Mouse (Mus musculus) spleen, postnatal 14 days (tissue): ENCODE results near the gene Zfp13.
A peak's percentile ranks its signal among the peaks of the same experiment; 100 is the strongest.

Experiments used
- DNase-seq, 2 experiments: peaks; one replicate each; pipeline ENCODE4 v3.0.0; 2021 to 2022; ENCODE audit warnings: low spot score in 2 of 2

The Zfp13 gene

DNA sequence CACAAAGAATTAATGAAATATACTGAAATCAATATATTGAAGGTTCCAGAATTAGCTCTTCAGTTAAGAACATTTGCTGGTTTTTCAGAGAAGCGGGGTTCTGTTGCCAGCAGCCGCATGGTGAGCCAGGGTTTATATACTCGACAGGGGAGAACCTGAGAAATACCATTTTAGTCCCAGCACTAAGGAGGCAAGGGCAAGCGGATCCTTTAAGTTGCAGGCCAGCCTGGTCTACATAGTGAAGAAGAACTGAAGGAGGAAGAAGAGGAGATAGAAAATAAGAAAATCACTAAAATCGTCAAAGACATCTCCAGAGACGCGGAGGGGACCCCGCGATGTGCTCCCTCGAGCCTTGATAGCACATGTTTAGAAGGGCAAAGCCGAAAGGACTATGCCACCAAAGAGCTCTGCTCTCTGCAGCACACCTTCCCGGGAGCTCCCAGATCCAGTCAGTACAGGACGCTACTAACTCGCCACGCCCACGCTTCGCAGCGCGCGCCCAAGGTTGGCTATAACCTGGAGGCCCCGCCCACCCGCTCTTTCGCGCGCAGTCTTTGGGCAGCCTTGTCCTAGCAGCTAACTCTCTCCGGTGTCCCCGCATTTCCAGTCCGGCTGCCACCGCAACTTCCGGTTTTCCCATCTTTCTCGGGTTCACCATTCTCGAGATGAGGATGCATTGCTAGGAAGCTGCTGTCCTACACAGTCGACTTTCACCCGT, 6.9 kb downstream of the Zfp13 start:
- peak; percentile 80 to 83 for DNase-seq

DNA sequence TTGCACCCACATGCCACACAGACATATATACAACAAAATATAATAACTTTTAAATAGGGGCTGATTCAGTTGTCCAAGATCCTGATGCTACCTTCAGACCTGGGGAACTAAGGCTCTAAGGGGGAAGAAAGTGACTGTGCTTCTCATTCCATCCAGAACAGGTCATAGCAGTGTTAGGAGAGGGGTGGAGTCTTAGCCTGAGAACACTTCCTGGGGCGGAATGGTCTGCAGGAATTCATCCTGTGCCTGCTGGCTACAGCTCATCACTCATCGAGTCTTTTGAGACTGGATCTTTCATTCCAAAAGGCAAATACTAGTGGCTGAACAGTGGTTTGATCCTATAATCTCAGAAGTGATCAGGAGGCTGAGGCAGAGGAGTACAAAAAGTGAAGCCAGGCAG, 12.0 kb downstream of the Zfp13 start:
- DNase-seq = no peak

DNA sequence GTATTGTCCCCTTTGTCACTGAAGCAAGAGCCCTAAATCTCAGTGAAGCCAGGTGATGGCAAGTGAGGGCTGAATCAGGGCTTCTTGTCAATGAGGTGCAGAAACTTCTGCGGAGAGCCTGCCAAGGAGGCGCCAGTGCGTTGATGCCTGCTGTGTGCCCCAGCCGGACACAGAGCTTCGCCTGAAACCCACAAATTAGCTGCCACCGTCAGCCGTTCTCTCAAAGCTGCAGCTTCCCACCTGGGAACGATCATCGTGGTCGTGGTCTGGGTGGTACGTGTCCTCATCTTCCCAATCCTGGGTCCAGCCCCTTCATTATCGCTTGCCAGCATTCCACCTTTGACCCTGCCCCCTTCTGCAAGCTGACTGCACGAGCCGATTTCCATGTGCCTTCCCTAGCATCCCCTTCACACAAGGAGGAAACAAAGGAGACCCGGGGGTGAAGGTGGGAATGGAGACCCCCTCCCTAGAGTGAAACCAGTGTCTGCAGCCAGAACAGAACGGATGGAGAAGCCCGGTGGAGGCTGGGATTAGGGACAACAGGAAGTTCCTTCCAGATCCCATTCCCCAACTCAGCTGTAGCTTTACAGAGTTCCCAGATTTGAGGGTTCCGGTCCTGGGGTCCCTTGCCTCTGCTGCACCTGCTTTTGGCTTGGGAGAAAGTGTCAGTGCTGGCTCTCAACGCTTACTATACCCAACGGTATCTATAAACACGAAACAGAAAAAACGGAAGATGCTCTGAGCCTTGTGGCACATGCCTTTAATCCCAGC, 13.4 kb downstream of the Zfp13 start:
- DNase-seq = no peak

DNA sequence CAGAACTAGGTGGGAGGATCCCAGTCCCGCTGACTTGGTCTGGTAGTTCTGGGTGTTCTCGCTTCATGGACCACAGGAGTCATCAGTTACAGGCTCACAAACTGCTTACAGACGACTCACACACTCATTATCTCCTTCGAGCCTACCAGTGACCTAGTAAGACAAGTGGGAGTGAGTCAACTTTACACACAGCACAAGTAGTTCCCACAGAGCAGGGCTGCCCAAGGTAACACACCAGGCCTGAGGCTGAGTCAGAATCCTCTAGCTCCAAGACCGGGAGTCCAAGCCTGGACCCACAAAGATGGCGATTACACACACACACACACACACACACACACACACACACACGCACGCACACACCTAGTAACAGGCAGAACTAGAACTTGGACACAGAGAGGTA, 14.5 kb downstream of the Zfp13 start:
- DNase-seq = no peak

DNA sequence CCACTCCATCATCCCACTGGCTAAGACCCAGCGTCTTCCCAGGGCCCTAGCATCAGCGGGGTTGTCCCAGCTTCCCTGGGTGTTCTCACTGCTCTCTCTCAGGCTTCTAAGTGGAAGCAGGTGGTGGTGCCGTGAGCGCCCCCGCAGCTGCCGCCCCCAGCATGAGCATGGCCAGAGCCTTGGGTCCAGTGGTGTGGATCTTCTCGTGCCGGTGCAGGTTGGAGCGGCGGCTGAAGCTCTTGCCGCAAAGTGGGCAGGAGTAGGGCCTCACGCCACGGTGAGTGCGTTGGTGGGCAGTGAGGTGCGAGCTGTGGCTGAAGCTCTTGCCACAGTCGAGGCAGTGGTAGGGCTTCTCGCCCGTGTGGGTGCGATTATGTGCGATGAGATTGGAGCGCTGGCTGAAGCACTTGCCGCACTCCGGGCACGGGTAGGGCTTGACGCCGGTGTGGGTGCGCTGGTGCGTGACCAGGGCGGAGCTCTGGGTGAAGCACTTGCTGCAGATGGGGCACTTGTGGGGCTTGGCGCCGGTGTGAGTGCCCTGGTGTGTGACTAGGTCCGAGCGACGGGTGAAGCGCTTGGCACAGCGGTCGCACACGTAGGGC, 23.2 kb downstream of the Zfp13 start:
- no peak for DNase-seq

DNA sequence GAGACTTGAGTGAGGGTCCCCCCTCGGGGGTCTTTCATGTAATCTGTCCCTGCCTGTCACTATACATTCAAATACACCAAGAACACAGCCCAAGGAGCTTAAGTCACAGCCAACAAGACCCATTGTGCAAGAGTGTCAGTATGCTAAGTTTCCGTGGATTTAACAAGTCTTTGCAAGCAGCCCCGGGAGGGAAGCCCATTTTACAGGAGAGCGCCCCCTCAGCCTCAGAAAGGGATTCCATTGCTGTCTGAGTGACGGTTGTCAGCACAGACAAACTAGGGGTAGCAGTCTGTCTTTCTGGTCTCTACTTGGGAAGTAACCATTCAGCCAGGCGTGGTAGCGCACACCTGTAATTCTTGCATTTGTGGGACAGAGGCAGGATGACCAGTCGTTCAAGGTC, 25.2 kb downstream of the Zfp13 start:
- no peak for DNase-seq

DNA sequence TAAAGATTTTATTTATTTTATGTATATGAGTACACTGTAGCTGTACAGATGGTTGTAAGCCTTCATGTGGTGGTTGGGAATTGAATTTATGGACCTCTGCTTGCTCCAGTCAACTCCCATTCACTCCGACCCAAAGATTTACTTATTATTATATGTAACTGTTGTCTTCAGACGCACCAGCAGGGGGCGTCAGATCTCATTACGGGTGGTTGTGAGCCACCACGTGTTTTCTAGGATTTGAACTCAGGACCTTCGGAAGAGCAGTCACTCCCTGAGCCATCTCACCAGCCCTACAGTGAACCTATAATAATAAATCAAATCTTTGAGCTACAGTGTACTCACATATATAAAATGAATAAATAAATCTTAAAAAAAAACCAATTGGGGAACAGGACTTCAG, 27.2 kb downstream of the Zfp13 start:
- DNase-seq = no peak

DNA sequence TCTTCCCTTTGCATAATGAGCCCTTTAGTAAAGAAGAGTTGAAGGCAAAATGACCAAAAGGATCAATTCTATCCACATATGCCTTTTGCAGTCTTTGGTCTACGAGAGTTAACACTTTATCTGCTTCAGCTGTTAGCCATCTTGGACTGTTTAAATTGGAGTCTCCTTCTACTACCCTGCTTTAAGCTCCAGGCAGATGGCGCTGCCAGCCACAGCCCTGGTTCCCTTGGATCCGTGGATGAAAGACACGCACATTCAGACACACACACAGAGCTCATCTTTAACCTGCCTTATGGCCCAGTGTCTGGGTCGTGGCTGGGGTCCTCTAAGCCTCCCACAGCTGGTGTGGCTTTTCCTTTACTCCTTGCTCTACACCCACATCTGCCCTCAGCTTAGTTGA, 28.2 kb downstream of the Zfp13 start:
- no peak for DNase-seq

DNA sequence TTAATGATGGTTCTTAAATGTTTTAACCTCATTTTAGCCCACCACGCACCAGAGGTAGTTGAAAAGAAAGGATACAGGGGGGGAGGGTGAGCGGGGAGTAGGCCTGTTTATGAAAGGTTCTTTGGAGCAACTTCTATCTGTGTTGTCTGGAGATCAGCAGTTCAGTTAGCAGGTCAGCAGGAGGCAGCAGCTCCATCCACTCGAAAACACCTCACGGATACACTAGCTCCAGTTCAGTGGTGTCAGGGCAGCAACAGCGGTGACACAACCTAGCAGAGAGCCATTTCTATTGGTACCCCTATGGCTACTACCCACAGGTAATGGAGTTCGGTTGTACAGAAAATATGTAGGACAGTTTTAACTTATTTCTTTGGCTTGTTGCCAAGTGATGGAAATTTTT, 29.3 kb downstream of the Zfp13 start:
- no peak for DNase-seq

DNA sequence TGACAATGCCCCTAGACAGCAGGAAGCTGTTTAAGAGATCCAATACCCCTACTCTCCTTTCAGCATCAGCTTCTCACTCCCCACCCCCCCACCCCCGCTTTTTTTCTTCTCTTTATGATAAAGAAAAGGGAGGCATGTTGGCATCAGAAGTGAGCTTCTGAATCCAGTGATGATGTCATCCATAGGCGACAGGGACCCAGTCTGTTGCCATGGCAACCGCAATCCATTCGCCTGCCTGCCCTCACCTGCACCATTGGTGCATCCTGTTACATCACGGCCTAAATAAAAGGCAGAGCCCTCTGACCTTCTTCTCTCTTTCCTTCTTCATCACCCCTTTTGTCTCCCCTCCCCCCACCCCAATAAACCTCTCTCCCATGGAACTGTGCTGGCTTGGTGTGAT, 30.9 kb downstream of the Zfp13 start:
- no peak for DNase-seq

DNA sequence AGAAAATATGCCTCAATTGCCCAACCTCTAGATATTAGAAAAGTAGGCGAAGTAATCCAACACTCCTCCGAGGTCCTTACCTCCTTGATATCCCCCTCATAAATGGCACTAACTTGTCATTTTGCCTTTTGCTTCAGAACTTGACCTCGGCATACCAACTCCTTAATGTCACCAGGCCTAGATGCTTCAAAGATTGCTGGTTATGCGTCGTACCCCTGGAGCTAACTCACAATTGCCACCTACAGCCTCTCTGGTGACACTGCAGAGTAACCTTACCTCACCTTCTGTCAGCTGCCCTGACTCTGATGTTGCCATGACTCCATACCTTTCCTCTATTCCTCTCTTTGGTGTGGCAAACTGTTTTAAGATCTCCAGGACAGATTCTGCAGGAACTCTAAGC, 32.5 kb downstream of the Zfp13 start:
- DNase-seq = no peak

DNA sequence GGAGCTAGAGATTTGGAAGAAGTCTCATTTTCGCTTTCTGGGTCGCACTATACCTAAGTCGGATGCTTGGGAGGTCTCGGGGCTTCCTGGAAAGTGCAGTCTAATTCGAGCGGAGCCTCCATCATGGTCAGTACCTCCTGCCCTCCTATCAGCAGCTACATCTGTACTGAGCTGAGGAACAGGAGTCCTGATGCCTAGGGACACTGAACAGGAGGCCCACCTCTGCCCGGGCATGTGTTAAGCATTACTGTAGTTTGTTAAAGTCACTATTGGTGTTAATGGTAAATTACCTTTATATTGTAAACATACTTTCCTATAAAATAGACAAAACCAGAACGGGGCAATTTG, 34.9 kb downstream of the Zfp13 start:
- DNase-seq = no peak

DNA sequence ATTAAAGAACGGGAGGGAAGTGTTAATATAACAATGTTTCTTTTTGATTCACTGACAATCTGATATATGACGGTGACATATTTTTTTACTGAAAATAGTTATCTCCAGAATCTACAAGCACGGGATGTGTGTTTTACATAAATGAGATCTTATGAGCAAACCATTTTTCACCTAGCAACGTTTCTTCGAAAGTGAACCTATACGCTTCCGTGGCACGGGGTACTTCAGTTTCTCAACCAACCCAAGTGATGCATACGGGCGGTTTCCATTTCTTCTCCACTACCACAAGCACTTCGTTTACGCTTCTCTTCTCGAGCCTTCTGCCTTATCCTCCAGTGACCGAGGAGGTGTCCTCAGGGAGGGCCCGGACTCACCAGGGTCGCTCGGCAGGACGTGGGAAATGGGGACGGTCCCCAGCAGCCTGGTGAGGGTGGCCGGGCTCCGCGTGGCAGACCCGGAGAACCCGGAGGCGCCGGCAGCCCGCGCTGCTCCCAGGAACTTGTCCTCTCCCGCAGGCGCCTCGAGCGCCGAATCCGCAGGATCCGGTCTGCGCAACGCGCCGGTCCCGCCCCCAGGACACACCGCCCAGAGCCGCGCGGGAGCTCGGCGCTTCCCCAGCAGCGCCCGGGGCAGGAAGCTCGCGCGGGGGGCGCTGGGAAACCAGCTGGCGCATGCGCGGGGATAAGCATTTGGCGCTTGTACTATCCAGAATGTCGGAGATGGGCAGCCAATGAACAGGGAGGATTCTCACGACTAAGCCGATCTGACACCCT, 35.5 kb downstream of the Zfp13 start, which contains the start of gene Zfp213:
Gene Zfp213 (minus strand): TSS at position 644 of the 773 bp plus-strand sequence.
- peak; percentile 89 to 90 for DNase-seq

DNA sequence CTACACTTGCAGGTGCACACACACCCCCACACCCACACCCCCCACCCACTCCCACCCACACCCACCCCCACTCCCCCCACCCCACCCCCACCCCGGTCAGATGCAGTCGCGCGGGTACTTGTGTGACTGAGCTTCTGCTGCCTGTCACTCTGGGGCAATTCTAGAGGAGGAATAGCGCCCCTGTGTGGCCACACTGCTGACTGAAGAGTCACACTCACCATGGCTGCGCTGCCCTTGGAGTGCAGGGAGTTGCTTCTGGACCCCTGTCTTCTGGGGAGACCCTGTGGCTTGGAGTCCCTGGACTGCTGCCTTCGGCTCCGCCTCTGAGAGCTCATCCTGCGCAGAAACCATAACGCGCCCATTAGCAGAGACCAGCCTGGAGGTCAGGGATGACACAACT, 39.5 kb downstream of the Zfp13 start:
- peak in 1 of 2 experiments; percentile 45 for DNase-seq

DNA sequence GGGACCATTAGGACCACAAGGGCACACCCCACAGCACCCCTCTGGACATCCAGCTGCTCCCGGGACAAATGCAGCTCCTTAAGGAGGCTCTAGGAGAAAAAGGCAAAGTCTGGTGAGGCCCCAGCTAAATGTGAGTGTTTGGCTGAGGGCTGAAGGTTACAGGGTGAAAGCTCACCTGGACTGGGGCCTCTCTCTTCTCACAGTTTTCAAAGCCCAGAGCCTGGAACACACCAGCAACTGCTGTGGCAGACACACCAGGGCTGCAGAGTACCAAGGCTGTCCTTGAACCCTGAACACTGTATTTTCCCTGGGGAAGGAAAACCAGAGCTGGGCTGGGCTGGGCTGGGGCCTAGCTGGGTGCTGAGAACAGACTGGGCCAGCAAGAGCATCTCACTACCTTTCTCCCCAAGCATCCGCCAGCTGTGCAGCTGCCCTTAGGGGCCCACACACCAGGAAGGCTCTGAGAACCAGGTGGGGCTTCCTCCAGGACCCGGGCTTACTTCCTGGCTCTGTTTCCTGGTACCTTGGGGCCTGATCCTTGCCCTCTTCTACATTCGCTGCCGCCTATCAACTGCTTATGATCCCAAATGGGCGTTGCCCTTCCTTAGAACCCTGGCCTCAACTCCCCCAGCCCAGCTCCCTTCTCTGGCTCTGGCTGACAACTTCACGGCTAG, 43.9 kb downstream of the Zfp13 start:
- DNase-seq = no peak

DNA sequence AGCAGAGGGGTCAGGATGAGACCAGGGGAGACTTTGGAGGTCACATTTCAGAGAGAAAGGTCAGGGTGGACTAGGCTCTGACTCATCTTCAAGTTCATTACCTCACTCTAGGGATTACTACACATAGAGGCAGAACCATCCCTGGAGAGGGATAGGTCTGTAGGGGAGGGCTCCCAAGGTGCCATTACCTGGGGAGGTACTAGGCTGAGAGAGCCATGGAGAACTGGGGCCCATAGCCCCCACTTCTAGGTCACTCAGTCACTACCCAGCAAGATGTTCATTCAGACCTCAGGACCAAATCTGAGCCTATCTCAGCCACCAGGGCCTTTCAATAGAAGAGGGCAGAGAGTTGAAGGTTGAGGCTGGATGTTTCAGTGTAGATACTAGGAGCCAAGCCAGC, 45.0 kb downstream of the Zfp13 start:
- no peak for DNase-seq

DNA sequence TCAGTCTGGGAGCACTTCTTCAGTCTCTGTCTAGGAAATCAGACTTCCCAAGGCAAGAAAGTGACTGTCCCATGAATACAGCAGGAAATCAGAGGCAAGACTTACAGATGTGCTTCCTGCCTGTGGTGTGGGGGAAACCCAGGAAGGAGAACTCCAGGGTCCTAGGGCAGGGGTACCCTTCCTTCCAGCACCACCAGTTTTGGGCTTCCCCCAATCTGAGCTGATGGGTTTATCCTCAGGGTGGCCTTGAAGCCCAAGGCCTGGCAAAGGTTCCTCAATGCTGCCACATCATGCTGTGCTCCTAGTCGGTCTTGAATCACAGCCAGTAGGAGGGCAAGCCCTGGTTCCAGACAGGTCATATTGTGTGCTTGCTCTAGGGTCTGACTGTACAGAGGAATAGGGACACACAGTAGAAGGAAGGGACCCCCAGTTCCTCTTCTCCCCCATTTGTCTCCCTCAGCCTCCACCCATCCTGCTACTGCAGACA, 45.6 kb downstream of the Zfp13 start:
- DNase-seq = no peak

DNA sequence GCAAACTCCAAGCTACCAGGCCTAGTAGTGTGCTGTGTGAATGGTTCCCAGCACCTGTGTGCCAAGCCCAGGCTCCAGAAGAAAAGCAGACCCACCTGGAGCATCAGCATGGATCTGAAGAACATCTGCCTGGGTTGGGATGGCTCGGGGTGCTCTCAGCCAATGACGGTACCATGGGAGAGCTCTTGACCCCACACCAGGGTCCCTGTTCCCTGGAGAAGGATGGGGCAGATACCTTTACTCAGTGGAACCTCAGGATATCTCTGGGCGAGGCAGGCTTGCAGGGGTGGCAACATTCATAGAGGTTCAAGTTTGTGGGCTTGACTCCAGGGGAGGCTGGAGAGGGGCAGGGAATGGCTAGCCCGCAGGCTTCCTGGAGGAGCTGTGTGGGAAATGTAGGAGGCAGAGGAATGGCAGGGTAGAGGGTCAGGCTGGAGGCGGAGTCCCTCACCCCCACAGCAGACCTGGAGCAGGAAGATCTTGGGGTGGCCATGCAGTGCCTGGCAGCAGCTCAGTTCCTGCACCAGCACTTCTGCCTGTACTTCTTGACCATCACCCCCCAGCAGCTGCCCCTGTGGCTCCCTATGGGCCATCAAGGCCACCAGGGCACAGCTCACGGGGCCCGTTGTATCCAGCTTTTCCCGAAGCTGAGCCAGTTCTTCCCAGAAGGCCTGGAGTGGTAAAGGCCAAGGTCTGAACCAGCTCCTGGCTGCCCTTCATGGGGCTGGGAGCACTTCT, 46.2 kb downstream of the Zfp13 start:
- DNase-seq = no peak

DNA sequence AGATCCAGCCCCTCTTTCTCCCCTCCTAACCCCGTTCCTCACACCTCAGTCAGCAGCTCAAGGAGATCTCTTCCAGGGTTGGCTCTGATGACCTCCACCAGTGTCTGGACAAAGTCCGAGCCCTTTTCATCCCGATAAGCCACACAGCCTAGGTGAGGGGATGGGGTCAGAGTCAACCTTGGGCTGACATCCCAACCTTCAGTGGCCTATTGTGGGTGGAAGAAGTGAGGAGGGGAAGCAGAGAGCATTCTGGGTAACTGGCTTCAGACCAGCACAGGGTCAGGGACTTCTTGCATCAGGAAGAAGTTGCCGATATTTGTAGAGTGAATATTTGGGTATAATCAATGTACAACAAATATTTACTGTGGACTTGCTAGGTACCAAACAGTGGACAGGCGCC, 47.3 kb downstream of the Zfp13 start:
- no peak for DNase-seq

DNA sequence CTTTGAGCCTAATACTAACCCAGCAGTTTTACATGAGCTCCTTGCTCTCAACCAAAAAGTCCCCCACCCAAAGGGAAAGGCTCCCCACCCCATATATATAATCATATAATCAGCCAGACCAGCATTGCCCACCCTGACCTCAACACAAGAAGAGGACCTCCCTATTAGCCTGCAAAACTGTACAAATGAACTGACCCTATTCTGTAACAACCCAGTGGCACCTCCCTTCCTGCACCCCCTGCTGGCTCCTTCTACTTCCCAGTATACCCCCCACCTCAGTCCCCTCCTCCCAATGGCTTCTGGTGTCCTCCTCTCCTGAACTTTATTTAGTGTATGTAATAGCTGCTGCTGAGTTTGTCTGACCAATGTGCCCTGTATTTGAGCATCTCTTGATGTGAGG, 47.9 kb downstream of the Zfp13 start:
- no peak for DNase-seq

DNA sequence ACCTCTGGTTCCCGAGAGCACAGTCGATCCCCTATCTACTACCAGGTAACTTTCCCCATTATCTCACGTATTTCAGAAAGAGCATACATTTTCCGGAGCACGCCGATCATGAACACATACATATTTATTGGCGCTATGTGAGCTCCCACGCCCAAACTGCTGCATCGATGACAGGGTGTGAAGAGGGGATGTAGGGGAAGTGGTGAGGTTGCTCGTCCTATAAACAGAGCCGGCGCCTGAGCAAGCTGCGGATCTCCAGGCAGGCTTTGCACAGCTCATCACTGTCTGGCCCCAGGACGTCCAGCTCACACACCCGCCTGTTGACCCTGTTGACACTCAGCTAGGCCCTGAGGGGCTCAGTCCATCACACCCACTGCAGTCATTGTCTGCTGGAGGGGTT, 48.4 kb downstream of the Zfp13 start:
- DNase-seq = no peak
